Mouse (Mus musculus) cerebellum, adult 2 months (tissue): Measurements from ENCODE around the gene Tsga10ip. TPM values are rescaled to one million over a fixed set of nuclear protein-coding genes. Genes with fewer than 3 reads are reported as not detected.
"Not testable (repeated sequence)": the region's sequence is repeated elsewhere in the genome, so short reads cannot be mapped to it uniquely, and the experiment has no call there.

Experiments used
- DNase-seq, 2 experiments: peaks; one replicate each; pipeline ENCODE4 v3.0.0; 2021
- H3K27ac ChIP-seq: fragments of 200-500 bp; 2 replicates; pipeline ENCODE4 v1.5.1; 2012; ENCODE audit warnings: low read length, control low read depth, inconsistent platforms; ENCODE audit not compliant: insufficient read depth
- H3K27me3 ChIP-seq: fragments of 200-500 bp; 2 replicates; pipeline ENCODE4 v1.6.1; 2012; ENCODE audit warnings: inconsistent platforms, mild to moderate bottlenecking, low read length, moderate library complexity; ENCODE audit not compliant: control insufficient read depth, insufficient read depth
- H3K4me1 ChIP-seq: fragments of 200-500 bp; 2 replicates; pipeline ENCODE4 v1.6.1; 2011; ENCODE audit warnings: low read length; ENCODE audit not compliant: control insufficient read depth, insufficient read depth
- H3K4me3 ChIP-seq: fragments of 200-500 bp; replicated peaks from 2 replicates; pipeline ENCODE3; 2011; ENCODE audit warnings: mild to moderate bottlenecking, low read depth, low read length, control low read depth; ENCODE audit not compliant: insufficient read depth
- CTCF ChIP-seq: fragments of 200-500 bp; IDR thresholded peaks from 2 replicates; pipeline ENCODE4 v1.5.1; 2011; ENCODE audit warnings: low read depth, mild to moderate bottlenecking, control low read depth, low read length, moderate library complexity, borderline replicate concordance; ENCODE audit not compliant: insufficient read depth
- POLR2A ChIP-seq: fragments of 200-500 bp; IDR thresholded peaks from 2 replicates; pipeline ENCODE4 v1.6.1; 2011; ENCODE audit warnings: low read length, control low read depth, borderline replicate concordance; ENCODE audit not compliant: insufficient read depth
- WGBS: fragments of 180-500 bp; shearing (Covaris S2); methylation state at CpG from one replicate; pipeline ENCODE4 v1.1.7; 2018; 5-methylcytosine and 5-hydroxymethylcytosine counted together
- polyA plus RNA-seq: library from polyadenylated mRNA; depleted of rRNA; stranded (reverse); fragments of >200 nt; gene quantifications from 2 replicates; pipeline ENCODE4 v1.2.3, GENCODE M21; 2012

Gene Tsga10ip
- polyA plus RNA-seq, 1 experiment: not detected

GRCm38 (mm10) chr19:5365751-5366150 lies 36.6 kb downstream of the Tsga10ip start:
- H3K27me3 ChIP-seq: no peaks in the 10 kb centered on the region
- H3K4me3 ChIP-seq: peak overlapping the region; percentile 67
- DNase-seq: no peak
- WGBS: 7% methylated on average over 11 of the region's 11 CpGs
- TF ChIP-seq POLR2A: no peak
- no peak for TF ChIP-seq CTCF
- H3K27ac ChIP-seq: no peak overlapping the region
- peaks cover 3% of the 10 kb centered on the region; the same call in 1 of the 2 replicates for H3K4me1 ChIP-seq

DNA sequence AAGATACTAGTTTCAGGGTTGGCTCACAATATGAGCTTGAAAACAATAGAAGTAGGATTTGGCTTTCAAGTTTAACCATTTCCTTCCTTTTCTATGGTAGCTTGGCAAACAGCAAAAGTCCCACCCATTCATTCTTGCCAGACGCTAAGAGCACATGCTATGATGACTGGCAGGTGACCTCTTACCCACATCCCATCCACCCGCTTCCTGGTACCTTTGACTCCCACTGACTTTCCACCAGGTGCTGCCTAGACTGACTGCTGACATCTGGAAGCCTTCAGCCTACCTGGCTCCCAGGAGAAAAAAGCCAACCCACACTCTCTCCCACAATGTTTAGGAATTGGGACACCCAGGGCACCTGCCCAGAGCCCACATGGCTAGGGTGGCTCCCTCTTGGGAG lies 38.2 kb downstream of the Tsga10ip start:
- no peak overlapping the region for H3K27ac ChIP-seq
- 80% methylated on average over 2 of the region's 2 CpGs for WGBS
- no peak overlapping the region for H3K4me3 ChIP-seq
- no peaks in the 10 kb centered on the region for H3K27me3 ChIP-seq
- peaks cover 3% of the 10 kb centered on the region; the same call in 1 of the 2 replicates for H3K4me1 ChIP-seq
- no peak for TF ChIP-seq POLR2A
- TF ChIP-seq CTCF: no peak
- DNase-seq: no peak

GRCm38 (mm10) chr19:5362186-5362585 lies 40.1 kb downstream of the Tsga10ip start:
- Histone ChIP-seq H3K27ac (no peak overlapping the region), H3K4me1 (no peaks in the 10 kb centered on the region; the same call in 1 of the 2 replicates), H3K4me3 (no peak overlapping the region), H3K27me3 (no peaks in the 10 kb centered on the region)
- WGBS: 76% methylated on average over 2 of the region's 2 CpGs
- TF ChIP-seq POLR2A: no peak
- TF ChIP-seq CTCF: no peak
- DNase-seq: no peak

GRCm38 (mm10) chr19:5356080-5356479 lies 46.2 kb downstream of the Tsga10ip start:
- H3K27ac ChIP-seq: no peak overlapping the region
- TF ChIP-seq POLR2A (no peak), CTCF (no peak)
- H3K4me3 ChIP-seq: no peak overlapping the region
- no peaks in the 10 kb centered on the region for H3K4me1 ChIP-seq
- no peaks in the 10 kb centered on the region for H3K27me3 ChIP-seq
- no peak for DNase-seq
- WGBS: no CpG with 5 or more reads among the region's 1 CpGs

- H3K4me3 ChIP-seq: no peak overlapping the region
- H3K4me1 ChIP-seq: peaks cover under 1% of the 10 kb centered on the region; the same call in 1 of the 2 replicates
- no peak overlapping the region for H3K27ac ChIP-seq
- no peak for DNase-seq
- WGBS: 72% methylated on average over 2 of the region's 2 CpGs
- TF ChIP-seq CTCF (no peak), POLR2A (no peak)
- no peaks in the 10 kb centered on the region for H3K27me3 ChIP-seq
These were observed 48.7 kb downstream of the Tsga10ip start for GRCm38 (mm10) chr19:5353609-5354008.

GRCm38 (mm10) chr19:5349502-5349873 lies 52.8 kb downstream of the Tsga10ip start, which contains the start of gene Cst6:
Gene Cst6 (minus strand): TSS chr19:5349574.
- not testable (repeated sequence) for H3K4me1 ChIP-seq, H3K27me3 ChIP-seq, DNase-seq
- Histone ChIP-seq H3K27ac (peak within 1 kb of the TSS; percentile 94), H3K4me3 (peak within 1 kb of the TSS; percentile 95)
- 58% methylated on average over 6 of the region's 6 CpGs for WGBS

GRCm38 (mm10) chr19:5348526-5349501 lies 53.5 kb downstream of the Tsga10ip start:
- Histone ChIP-seq H3K4me1 (peaks cover 10% of the 10 kb centered on the region), H3K27ac (peak overlapping the region; percentile 94), H3K4me3 (peak overlapping the region; percentile 95), H3K27me3 (no peaks in the 10 kb centered on the region)
- TF ChIP-seq CTCF (peak; percentile 58; the same call in 1 of the 2 replicates), POLR2A (peak; percentile 17; the same call in 1 of the 2 replicates)
- WGBS: 3% methylated on average over 34 of the region's 34 CpGs
- DNase-seq: peak; percentile 64 to 80

DNA sequence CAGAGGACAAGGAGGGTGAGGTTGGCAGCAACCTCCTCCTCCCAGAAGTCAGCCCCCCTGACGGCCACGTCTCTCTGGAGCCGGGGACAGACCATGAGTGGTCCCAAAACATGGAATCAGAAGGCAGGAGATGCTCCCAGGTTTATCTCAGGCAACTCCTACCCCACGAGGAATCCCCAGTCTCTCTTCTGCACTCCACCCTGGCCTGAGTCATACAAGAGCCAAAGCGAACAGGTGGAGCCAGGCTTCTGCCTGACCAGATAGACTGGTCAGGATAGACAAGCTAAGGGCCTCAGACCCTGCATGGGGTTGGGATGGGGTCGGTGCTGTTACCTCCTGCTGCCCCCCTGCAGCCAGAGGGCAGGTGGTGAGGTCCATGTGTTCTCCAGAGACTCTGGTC lies 54.3 kb downstream of the Tsga10ip start:
- TF ChIP-seq POLR2A (no peak), CTCF (no peak)
- H3K27me3 ChIP-seq: no peaks in the 10 kb centered on the region
- peak overlapping the region; percentile 27; the same call in 1 of the 2 replicates for H3K27ac ChIP-seq
- peaks cover 10% of the 10 kb centered on the region for H3K4me1 ChIP-seq
- 49% methylated on average over 6 of the region's 6 CpGs for WGBS
- H3K4me3 ChIP-seq: peak overlapping the region; percentile 50
- peak in 1 of 2 experiments; percentile 22 for DNase-seq
